15 mouse cellular contexts compared by ENCODE assay signal in genomic region chr11:100918007-100918406, GRCm38 (mm10). TPM values are rescaled to one million over a fixed set of nuclear protein-coding genes. Genes with fewer than 3 reads are reported as not detected.
"Had no signal": no experiment of that assay in that cellular context is flagged by ENCODE, and none has a peak within 500 bp of the region (broad histone marks: within the 10 kb centered on the region; RNA-seq: fewer than 3 reads in every experiment).

No protein-coding gene starts in this region.

- H3K27me3 ChIP-seq: lung, embryonic 15.5 days; megakaryocyte, embryonic 14.5 days; midbrain, embryonic 12.5 days; neural tube, embryonic 12.5 days had no signal

- H3K9ac ChIP-seq: lung, embryonic 15.5 days; midbrain, embryonic 12.5 days; neural tube, embryonic 12.5 days had no signal

- H3K27ac ChIP-seq: lung, embryonic 15.5 days; macrophage; midbrain, embryonic 12.5 days; neural tube, embryonic 12.5 days had no signal

- ATAC-seq: lung, postnatal 0 days had no signal

- DNase-seq: lung, adult 2 months; lung, postnatal 14 days; lung, postnatal 36 days; midbrain, embryonic 14.5 days; right cerebral cortex, postnatal 14 days; thymus, adult 18-20 months; thymus, postnatal 14 days; thymus, postnatal 36 days had no signal

- H3K4me3 ChIP-seq: lung, embryonic 15.5 days; megakaryocyte, embryonic 14.5 days; midbrain, embryonic 12.5 days; neural tube, embryonic 12.5 days had no signal

- H3K4me1 ChIP-seq: midbrain, embryonic 12.5 days; neural tube, embryonic 12.5 days had no signal

- H3K36me3 ChIP-seq: midbrain, embryonic 12.5 days had no signal

- H3K9me3 ChIP-seq: lung, embryonic 15.5 days; midbrain, embryonic 12.5 days; neural tube, embryonic 12.5 days had no signal

- H3K4me2 ChIP-seq: lung, embryonic 15.5 days; midbrain, embryonic 12.5 days; neural tube, embryonic 12.5 days had no signal

RNA-seq across cellular contexts. Expression of gene Cavin1, which starts 52.7 kb away (rescaled TPM):
- total RNA-seq: monocyte, adult 5-6 weeks had no signal
